Mouse (Mus musculus) liver, postnatal 0 days (tissue): ENCODE data around the gene Smtnl1.

Experiments
- CTCF ChIP-seq: sonication (generic); IDR thresholded peaks from 2 replicates; pipeline ENCODE4 v1.5.1; 2016; ENCODE audit warnings: antibody characterized with exemption, low read depth
- EP300 ChIP-seq: IDR thresholded peaks from 2 replicates; pipeline ENCODE4 v1.6.1; 2016; ENCODE audit warnings: antibody characterized with exemption, low read depth, mild to moderate bottlenecking

GRCm38 (mm10) chr2:84806546-84806945, 15.9 kb downstream of the Smtnl1 start:
- TF ChIP-seq CTCF, result no peak
- TF ChIP-seq EP300, result no peak
